Mouse (Mus musculus) liver, postnatal 0 days (tissue): ENCODE measurements around the gene Cd200r1.

ENCODE experiments used
- CTCF ChIP-seq: sonication (generic); IDR thresholded peaks from 2 replicates; pipeline ENCODE4 v1.5.1; 2016; ENCODE audit warnings: antibody characterized with exemption, low read depth
- EP300 ChIP-seq: IDR thresholded peaks from 2 replicates; pipeline ENCODE4 v1.6.1; 2016; ENCODE audit warnings: antibody characterized with exemption, low read depth, mild to moderate bottlenecking

GRCm38 (mm10) chr16:44794416-44794815 is 28.9 kb downstream of the Cd200r1 start:
- TF ChIP-seq CTCF (no peak), EP300 (no peak)
